Mouse (Mus musculus) lung, adult 2 months (tissue): ENCODE results near the gene Tmem116. TPM values are rescaled to one million over a fixed set of nuclear protein-coding genes. Genes with fewer than 3 reads are reported as not detected.

Experiments
- DNase-seq: peaks from one replicate; pipeline ENCODE4 v3.0.0; 2022
- H3K4me1 ChIP-seq: fragments of 200-500 bp; 2 replicates; pipeline ENCODE4 v1.6.1; 2011; ENCODE audit warnings: low read length; ENCODE audit not compliant: control insufficient read depth, insufficient read depth
- H3K4me3 ChIP-seq: fragments of 200-500 bp; replicated peaks from 2 replicates; pipeline ENCODE3; 2011; ENCODE audit warnings: low read depth, mild to moderate bottlenecking, control low read depth, low read length; ENCODE audit errors: extremely low read depth
- CTCF ChIP-seq: fragments of 200-500 bp; IDR thresholded peaks from 2 replicates; pipeline ENCODE4 v1.5.1; 2011; ENCODE audit warnings: mild to moderate bottlenecking, low read length, control low read depth; ENCODE audit not compliant: insufficient read depth
- POLR2A ChIP-seq: fragments of 200-500 bp; IDR thresholded peaks from 2 replicates; pipeline ENCODE4 v1.6.1; 2011; ENCODE audit warnings: low read depth, mild to moderate bottlenecking, control low read depth, low read length, borderline replicate concordance; ENCODE audit errors: extremely low read depth
- WGBS: fragments of 180-500 bp; shearing (Covaris S2); methylation state at CpG from one replicate; pipeline ENCODE4 v1.1.7; 2018; 5-methylcytosine and 5-hydroxymethylcytosine counted together
- polyA plus RNA-seq: library from polyadenylated mRNA; depleted of rRNA; stranded (reverse); fragments of >200 nt; gene quantifications from 2 replicates; pipeline ENCODE4 v1.2.3, GENCODE M21; 2012; rRNA removed

Gene Tmem116
- polyA plus RNA-seq, 1 experiment: 23.6 TPM

- TF ChIP-seq CTCF (no peak), POLR2A (no peak)
- 57% methylated on average over 9 of the region's 9 CpGs for WGBS
- DNase-seq: peak; percentile 63
- Histone ChIP-seq H3K4me3 (no peak overlapping the region), H3K4me1 (0 out of 2 replicates have a peak, but pooled peaks cover 4% of the 10 kb centered on the region)
Measured at GRCm38 (mm10) chr5:121569881-121570420, 118.3 kb downstream of the Tmem116 start.

DNA sequence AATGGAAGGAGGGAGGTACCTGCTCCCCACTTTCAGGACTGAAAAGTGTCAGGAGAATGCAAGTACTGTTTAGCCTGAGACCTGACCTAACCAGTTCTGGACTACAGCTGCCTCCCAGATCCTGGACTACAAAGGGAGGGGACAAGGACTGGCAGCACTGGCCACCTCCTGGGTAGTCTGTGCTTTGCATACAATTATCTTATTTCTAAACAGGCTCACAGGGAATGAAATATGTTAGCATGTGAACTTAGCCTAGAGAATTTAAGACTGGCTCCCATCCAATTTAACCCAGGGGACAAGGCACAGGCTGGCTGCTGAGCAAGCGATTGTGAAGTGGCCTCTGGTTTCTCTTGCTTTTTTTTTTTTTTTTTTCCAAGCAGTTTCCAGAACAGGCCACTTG lies 119.1 kb downstream of the Tmem116 start:
- WGBS: 52% methylated on average over 1 of the region's 1 CpGs

More for the DNA sequence above, 119.1 kb downstream of the Tmem116 start:
- DNase-seq: no peak
- Histone ChIP-seq H3K4me1 (0 out of 2 replicates have a peak, but pooled peaks cover 4% of the 10 kb centered on the region), H3K4me3 (no peak overlapping the region)
- TF ChIP-seq POLR2A (no peak), CTCF (no peak)

Other genes starting within 250 kb of the Tmem116 start
- gene Rpl6, start 247.4 kb upstream of the Tmem116 start, polyA plus RNA-seq: 171 and 213 TPM in 2 replicates
- gene Hectd4, start 231.7 kb upstream of the Tmem116 start, polyA plus RNA-seq: 15.4 and 16.4 TPM in 2 replicates
- 83.8 and 108 TPM in 2 replicates for gene Trafd1, start 66.3 kb upstream of the Tmem116 start, polyA plus RNA-seq
- gene Naa25, start 54.0 kb upstream of the Tmem116 start, polyA plus RNA-seq: 6.2 and 10.0 TPM in 2 replicates
- 30.3 and 34.0 TPM in 2 replicates for gene Erp29, start 613 bp downstream of the Tmem116 start, polyA plus RNA-seq
- not detected in 2 replicates for gene Adam1b, start 51.5 kb downstream of the Tmem116 start, polyA plus RNA-seq
- gene Adam1a, start 93.6 kb downstream of the Tmem116 start, polyA plus RNA-seq: 4.4 and 5.7 TPM in 2 replicates
- 0.28 TPM in 1 of 2 replicates, not detected in the other for gene Gm42878, start 93.6 kb downstream of the Tmem116 start, polyA plus RNA-seq
- 20.6 and 36.8 TPM in 2 replicates for gene Mapkapk5, start 94.0 kb downstream of the Tmem116 start, polyA plus RNA-seq
- 1,209 and 1,438 TPM in 2 replicates for gene Aldh2, start 141.9 kb downstream of the Tmem116 start, polyA plus RNA-seq
- 10.1 and 10.3 TPM in 2 replicates for gene Acad12, start 167.0 kb downstream of the Tmem116 start, polyA plus RNA-seq
- 6.1 and 7.0 TPM in 2 replicates for gene Acad10, start 208.6 kb downstream of the Tmem116 start, polyA plus RNA-seq
- gene Brap, start 208.7 kb downstream of the Tmem116 start, polyA plus RNA-seq: 28.8 and 30.6 TPM in 2 replicates